Mouse (Mus musculus) brain, embryonic 14.5 days (tissue): ENCODE results near the gene Tpbg.

Experiments
- CTCF ChIP-seq: fragments of 200-500 bp; IDR thresholded peaks from 2 replicates; pipeline ENCODE4 v1.5.1; 2012; ENCODE audit warnings: inconsistent platforms, mild to moderate bottlenecking, moderate library complexity, borderline replicate concordance; ENCODE audit not compliant: insufficient read depth, insufficient read length; ENCODE audit errors: extremely low read depth
- POLR2A ChIP-seq: fragments of 200-500 bp; IDR thresholded peaks from 2 replicates; pipeline ENCODE4 v1.6.1; 2012; ENCODE audit warnings: mild to moderate bottlenecking, inconsistent platforms, borderline replicate concordance; ENCODE audit not compliant: poor library complexity, insufficient read depth, insufficient read length, severe bottlenecking; ENCODE audit errors: extremely low read depth

DNA sequence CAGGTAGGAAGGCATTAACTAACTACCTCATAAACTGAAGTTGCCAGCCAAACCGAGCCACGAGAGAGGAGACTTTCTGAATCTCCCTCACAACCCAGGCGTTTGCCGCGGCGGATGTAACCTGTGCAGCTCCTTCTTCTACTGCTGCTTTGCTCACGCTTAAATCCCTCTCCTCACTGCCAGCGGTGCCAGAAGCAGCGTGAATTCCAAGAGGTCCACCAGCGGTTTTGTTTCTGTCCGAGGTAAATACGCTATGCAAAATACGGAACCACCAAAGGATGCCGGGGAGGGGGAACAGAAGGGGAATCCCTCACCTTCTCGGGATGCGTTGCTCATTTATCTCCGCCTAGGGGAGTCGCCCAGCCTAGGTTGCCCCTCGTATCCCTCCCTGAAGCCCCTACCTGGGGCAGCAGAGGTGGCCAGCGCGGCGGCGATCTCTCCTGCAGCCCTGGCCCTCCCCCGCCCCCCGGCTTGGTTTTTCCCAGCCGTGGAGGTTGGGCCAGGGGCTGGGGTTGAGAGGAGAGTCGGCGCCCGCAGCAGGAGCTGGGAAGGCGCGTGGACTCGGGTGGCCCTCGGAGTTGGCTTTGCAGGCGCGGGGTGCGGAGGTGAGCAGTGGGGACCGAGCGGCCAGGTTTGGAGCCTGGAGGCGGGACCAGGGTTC, at the start of gene Tpbg:
- TF ChIP-seq CTCF: no peak
- TF ChIP-seq POLR2A: peak; percentile 53; the same call in 1 of the 2 replicates
